Mouse (Mus musculus): ENCODE measurements around the gene Gm3250. TPM values are rescaled to one million over a fixed set of nuclear protein-coding genes. Genes with fewer than 3 reads are reported as not detected.

Gm3250 gene
- polyA plus RNA-seq, 1 experiment from 2014 or later, result not detected

DNA sequence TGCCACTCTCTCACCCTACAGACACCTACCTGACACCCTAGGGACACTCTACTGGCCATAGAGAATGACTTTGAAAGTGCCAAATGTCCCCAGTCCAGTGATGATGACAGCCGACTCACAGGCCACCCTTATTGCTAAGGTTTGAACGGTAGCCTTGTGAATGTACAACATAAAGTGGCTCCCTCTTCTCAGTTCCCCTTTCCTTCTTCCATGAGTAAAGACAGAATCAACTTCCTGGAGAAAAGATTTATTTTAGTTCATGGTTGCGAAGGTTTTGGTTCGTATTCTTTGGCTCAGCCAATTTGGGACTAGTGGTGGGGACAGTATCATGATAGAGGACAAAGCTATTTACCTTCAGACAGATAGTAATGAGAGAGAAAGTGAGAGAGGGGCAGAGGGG lies 43.4 kb downstream of the Gm3250 start:
- H3K27ac ChIP-seq, result no peak overlapping the region

DNA sequence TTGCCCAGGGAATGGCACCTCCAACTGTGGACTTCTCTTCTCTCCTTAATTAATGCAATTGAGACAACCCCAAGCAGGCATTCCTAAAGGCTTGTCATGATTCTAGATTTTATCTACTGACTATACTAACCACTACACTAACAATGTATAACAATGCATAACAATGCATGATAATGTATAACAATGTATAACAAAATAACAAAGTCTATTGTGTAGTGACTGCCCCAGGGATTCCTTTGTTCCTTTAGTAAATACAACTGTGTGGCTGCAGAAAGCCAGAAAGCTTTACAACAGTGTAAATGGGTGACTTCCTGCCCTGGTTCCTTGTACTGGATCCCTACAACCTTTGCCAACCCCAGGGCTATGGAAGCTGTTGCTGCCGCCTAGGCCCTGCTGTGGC lies 46.4 kb downstream of the Gm3250 start:
- H3K4me2 ChIP-seq, result no peak overlapping the region
- no peaks in the 10 kb centered on the region for H3K27me3 ChIP-seq
- H3K4me1 ChIP-seq (replicated peaks), result 0 out of 2 replicates have a peak, but pooled peaks cover 6% of the 10 kb centered on the region
- 0 out of 2 replicates have a peak, but pooled peaks cover 6% of the 10 kb centered on the region for H3K9me3 ChIP-seq
- H3K36me3 ChIP-seq, result no peaks in the 10 kb centered on the region
- no peak for ATAC-seq (ENCODE audit: low FRiP score)
- H3K27ac ChIP-seq, result no peak overlapping the region
- WGBS, result 85% methylated on average over 1 of the region's 1 CpGs
- H3K9ac ChIP-seq, result no peak overlapping the region
- H3K4me3 ChIP-seq, result no peak overlapping the region

More for the DNA sequence above, 43.4 kb downstream of the Gm3250 start:
- WGBS, result 96% methylated on average over 4 of the region's 4 CpGs
- Histone ChIP-seq H3K36me3 (no peaks in the 10 kb centered on the region), H3K27me3 (no peaks in the 10 kb centered on the region), H3K9me3 (0 out of 2 replicates have a peak, but pooled peaks cover 6% of the 10 kb centered on the region), H3K4me3 (no peak overlapping the region), H3K4me2 (no peak overlapping the region), H3K9ac (no peak overlapping the region), H3K4me1 (replicated peaks) (peaks cover 9% of the 10 kb centered on the region; the same call in 1 of the 2 replicates)
- ATAC-seq (ENCODE audit: low FRiP score), result no peak

Other genes starting within 250 kb of the Gm3250 start
- 69.0 and 71.9 TPM in 2 replicates for gene Pttg1ip, start 200.8 kb downstream of the Gm3250 start, polyA plus RNA-seq (2015; fragmentation: Nextera tagmentation; extraction: Ambion mirVana)
- gene Sumo3, start 176.4 kb downstream of the Gm3250 start, polyA plus RNA-seq (2015; fragmentation: Nextera tagmentation; extraction: Ambion mirVana), result 271 and 274 TPM in 2 replicates
- 2.1 and 3.4 TPM in 2 replicates for gene Gm49325, start 176.3 kb downstream of the Gm3250 start, polyA plus RNA-seq (2015; fragmentation: Nextera tagmentation; extraction: Ambion mirVana)
- gene Ube2g2, start 160.3 kb downstream of the Gm3250 start, polyA plus RNA-seq (2015; fragmentation: Nextera tagmentation; extraction: Ambion mirVana), result 94.5 and 95.0 TPM in 2 replicates
- 0.74 and 0.82 TPM in 2 replicates for gene Tspear, start 96.0 kb downstream of the Gm3250 start, polyA plus RNA-seq (2015; fragmentation: Nextera tagmentation; extraction: Ambion mirVana)
- not detected in 2 replicates for gene Gm19402, start 91.8 kb downstream of the Gm3250 start, polyA plus RNA-seq (2015; fragmentation: Nextera tagmentation; extraction: Ambion mirVana)
- gene Gm9508, start 85.3 kb downstream of the Gm3250 start, polyA plus RNA-seq (2015; fragmentation: Nextera tagmentation; extraction: Ambion mirVana), result not detected in 2 replicates
- gene Gm10272, start 75.9 kb downstream of the Gm3250 start, polyA plus RNA-seq (2015; fragmentation: Nextera tagmentation; extraction: Ambion mirVana), result not detected in 2 replicates
- not detected in 2 replicates for gene Gm10024, start 71.1 kb downstream of the Gm3250 start, polyA plus RNA-seq (2015; fragmentation: Nextera tagmentation; extraction: Ambion mirVana)
- not detected in 2 replicates for gene Gm10142, start 66.7 kb downstream of the Gm3250 start, polyA plus RNA-seq (2015; fragmentation: Nextera tagmentation; extraction: Ambion mirVana)
- gene Krtap12-1, start 61.9 kb downstream of the Gm3250 start, polyA plus RNA-seq (2015; fragmentation: Nextera tagmentation; extraction: Ambion mirVana), result not detected in 2 replicates
- gene Gm10100, start 56.1 kb downstream of the Gm3250 start, polyA plus RNA-seq (2015; fragmentation: Nextera tagmentation; extraction: Ambion mirVana), result not detected in 2 replicates
- not detected in 2 replicates for gene Gm18596, start 39.9 kb downstream of the Gm3250 start, polyA plus RNA-seq (2015; fragmentation: Nextera tagmentation; extraction: Ambion mirVana)
- not detected in 2 replicates for gene Gm9736, start 31.2 kb downstream of the Gm3250 start, polyA plus RNA-seq (2015; fragmentation: Nextera tagmentation; extraction: Ambion mirVana)
- gene Gm3233, start 22.9 kb downstream of the Gm3250 start, polyA plus RNA-seq (2015; fragmentation: Nextera tagmentation; extraction: Ambion mirVana), result not detected in 2 replicates
- gene Gm3238, start 11.2 kb downstream of the Gm3250 start, polyA plus RNA-seq (2015; fragmentation: Nextera tagmentation; extraction: Ambion mirVana), result not detected in 2 replicates
- not detected in 2 replicates for gene Gm7138, start 5.6 kb downstream of the Gm3250 start, polyA plus RNA-seq (2015; fragmentation: Nextera tagmentation; extraction: Ambion mirVana)
- gene Gm7137, start 5.7 kb upstream of the Gm3250 start, polyA plus RNA-seq (2015; fragmentation: Nextera tagmentation; extraction: Ambion mirVana), result not detected in 2 replicates
- gene Gm9639, start 12.5 kb upstream of the Gm3250 start, polyA plus RNA-seq (2015; fragmentation: Nextera tagmentation; extraction: Ambion mirVana), result not detected in 2 replicates
- not detected in 2 replicates for gene Gm19668, start 16.6 kb upstream of the Gm3250 start, polyA plus RNA-seq (2015; fragmentation: Nextera tagmentation; extraction: Ambion mirVana)
- gene Gm9507, start 29.3 kb upstream of the Gm3250 start, polyA plus RNA-seq (2015; fragmentation: Nextera tagmentation; extraction: Ambion mirVana), result not detected in 2 replicates
- not detected in 2 replicates for gene Gm2696, start 32.1 kb upstream of the Gm3250 start, polyA plus RNA-seq (2015; fragmentation: Nextera tagmentation; extraction: Ambion mirVana)
- not detected in 2 replicates for gene Krtap10-4, start 44.6 kb upstream of the Gm3250 start, polyA plus RNA-seq (2015; fragmentation: Nextera tagmentation; extraction: Ambion mirVana)
- not detected in 2 replicates for gene Krtap10-10, start 53.4 kb upstream of the Gm3250 start, polyA plus RNA-seq (2015; fragmentation: Nextera tagmentation; extraction: Ambion mirVana)
- not detected in 2 replicates for gene Gm36176, start 64.3 kb upstream of the Gm3250 start, polyA plus RNA-seq (2015; fragmentation: Nextera tagmentation; extraction: Ambion mirVana)
- gene Gm10318, start 70.3 kb upstream of the Gm3250 start, polyA plus RNA-seq (2015; fragmentation: Nextera tagmentation; extraction: Ambion mirVana), result not detected in 2 replicates
- not detected in 2 replicates for gene Gm3285, start 79.4 kb upstream of the Gm3250 start, polyA plus RNA-seq (2015; fragmentation: Nextera tagmentation; extraction: Ambion mirVana)
- gene Lrrc3, start 120.0 kb upstream of the Gm3250 start, polyA plus RNA-seq (2015; fragmentation: Nextera tagmentation; extraction: Ambion mirVana), result 12.5 and 14.0 TPM in 2 replicates
- 3.0 and 3.9 TPM in 2 replicates for gene Trpm2, start 188.0 kb upstream of the Gm3250 start, polyA plus RNA-seq (2015; fragmentation: Nextera tagmentation; extraction: Ambion mirVana)
- gene 1810043G02Rik, start 196.0 kb upstream of the Gm3250 start, polyA plus RNA-seq (2015; fragmentation: Nextera tagmentation; extraction: Ambion mirVana), result 38.1 and 40.5 TPM in 2 replicates
- 106 and 107 TPM in 2 replicates for gene Pfkl, start 227.5 kb upstream of the Gm3250 start, polyA plus RNA-seq (2015; fragmentation: Nextera tagmentation; extraction: Ambion mirVana)